Mouse (Mus musculus): ENCODE results near the gene Kptn. TPM values are rescaled to one million over a fixed set of nuclear protein-coding genes. Genes with fewer than 3 reads are reported as not detected.

Kptn gene
- total RNA-seq, 2 experiments from 2014 or later: 10.2 to 12.6 TPM

- no peak for DNase-seq (ENCODE audit: low spot score)
Observed at GRCm38 (mm10) chr7:16117100-16117499, 2.6 kb upstream of the Kptn start.

- DNase-seq (ENCODE audit: low spot score): no peak
Observed at GRCm38 (mm10) chr7:16120262-16120600, 536 bp downstream of the Kptn start.

- DNase-seq (ENCODE audit: low spot score): no peak
Observed at GRCm38 (mm10) chr7:16125829-16126228, 6.1 kb downstream of the Kptn start.

GRCm38 (mm10) chr7:16128344-16128743 is 8.6 kb downstream of the Kptn start:
- DNase-seq (ENCODE audit: low spot score): no peak

GRCm38 (mm10) chr7:16128899-16129298 is 9.2 kb downstream of the Kptn start:
- no peak for DNase-seq (ENCODE audit: low spot score)

DNA sequence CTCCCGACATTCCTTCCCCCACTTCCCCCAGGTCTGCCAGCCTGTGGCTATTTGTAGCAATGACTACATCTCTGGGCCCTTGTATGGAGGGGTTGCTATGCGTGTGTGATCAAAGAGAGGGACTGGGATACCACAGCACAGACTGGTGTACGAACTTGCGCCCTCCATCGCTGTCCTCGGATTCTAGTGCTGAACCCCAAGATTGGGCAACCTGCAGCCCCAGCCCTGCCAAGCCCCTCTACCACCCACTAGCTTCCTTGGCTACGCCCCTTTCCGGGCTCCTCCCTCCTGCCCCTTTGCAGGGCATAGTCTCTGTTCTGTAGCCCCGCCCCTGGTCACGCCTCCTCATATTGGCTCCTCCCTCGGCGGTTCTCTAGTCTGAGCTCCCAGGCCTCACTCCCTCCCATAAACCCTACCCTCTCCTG is 9.7 kb downstream of the Kptn start, which contains the start of gene Slc8a2:
Slc8a2 (plus strand) TSS at position 406 of the 425 bp plus-strand sequence.
- peak; percentile 78 for DNase-seq (ENCODE audit: low spot score)

DNA sequence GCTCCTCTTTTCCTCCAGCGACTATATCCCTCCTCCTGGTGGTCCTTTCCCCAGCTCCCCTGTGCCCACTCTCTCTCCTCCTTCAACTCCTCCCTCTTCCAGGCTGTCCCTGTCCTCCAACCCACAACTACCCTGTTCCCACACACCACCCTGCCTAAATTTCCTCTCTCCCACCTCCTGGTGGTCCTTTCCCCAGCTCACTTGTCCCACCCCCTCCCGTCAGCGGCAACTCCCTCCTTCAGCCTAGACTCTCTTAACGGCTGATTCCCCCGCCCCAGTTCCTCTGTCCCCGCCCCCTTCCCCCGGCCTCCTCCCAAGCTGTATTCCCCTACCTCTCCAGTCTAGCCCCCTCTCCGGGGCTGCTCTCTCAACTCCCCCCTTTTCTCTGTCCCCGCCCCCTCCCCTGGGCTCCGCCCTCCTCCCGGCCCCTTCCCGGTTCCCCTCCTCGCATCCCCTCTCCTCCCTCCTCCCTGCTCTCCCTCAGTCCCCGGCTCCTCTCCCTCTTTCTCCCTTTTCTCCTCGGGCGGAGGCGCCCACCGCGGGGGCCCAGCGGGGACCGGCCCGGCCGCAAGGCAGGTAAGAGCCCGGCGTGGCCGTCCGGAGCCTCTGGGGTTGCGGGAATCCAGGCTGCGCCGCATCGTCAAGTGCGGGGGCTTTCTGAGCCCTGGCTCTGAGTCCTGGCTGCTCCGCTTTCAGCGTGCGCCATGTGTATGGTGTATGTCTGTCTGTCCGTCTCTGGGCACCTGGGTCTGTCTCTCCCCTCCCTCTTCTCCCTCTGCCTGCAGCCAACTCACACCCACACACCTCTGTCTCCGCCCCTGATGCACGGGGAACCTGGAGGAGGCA is 10.4 kb downstream of the Kptn start:
- no peak for DNase-seq (ENCODE audit: low spot score)

DNA sequence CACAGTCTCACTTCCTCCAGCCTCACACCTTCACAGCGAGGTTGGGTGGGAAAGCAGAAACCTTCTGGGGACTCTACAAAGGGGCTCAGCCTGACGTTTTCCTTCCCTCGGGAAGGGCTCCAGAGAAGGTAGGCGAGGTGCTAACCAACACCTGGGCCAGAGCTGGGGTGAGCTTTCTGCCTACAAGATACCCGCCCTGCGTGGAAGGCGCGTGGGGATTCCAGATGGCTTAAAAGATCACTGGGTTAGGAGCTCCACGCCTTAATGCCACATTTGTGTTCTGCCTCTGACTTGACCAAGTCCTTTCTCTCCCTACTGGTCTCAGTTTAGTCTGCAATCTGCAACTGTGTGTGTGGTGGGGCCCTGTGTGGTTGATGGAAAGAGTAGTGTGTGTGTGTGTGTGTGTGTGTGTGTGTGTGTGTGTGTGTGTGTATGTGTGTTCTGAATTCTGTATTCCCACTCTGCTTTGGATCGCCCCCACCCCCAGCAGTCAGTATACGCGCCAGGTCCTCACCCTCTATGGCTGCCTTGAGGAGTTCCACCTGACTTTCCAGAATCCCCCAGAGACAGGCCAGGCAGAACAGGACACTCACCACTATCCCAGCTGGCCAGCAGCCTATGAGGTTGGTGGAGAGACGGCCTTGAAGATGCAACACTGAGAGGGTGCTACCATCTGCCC is 11.4 kb downstream of the Kptn start:
- no peak for DNase-seq (ENCODE audit: low spot score)

GRCm38 (mm10) chr7:16132161-16132581 is 12.5 kb downstream of the Kptn start:
- no peak for DNase-seq (ENCODE audit: low spot score)

- DNase-seq (ENCODE audit: low spot score): no peak
Observed at GRCm38 (mm10) chr7:16132926-16133325, 13.2 kb downstream of the Kptn start.

- no peak for DNase-seq (ENCODE audit: low spot score)
Observed at GRCm38 (mm10) chr7:16133691-16134090, 14.0 kb downstream of the Kptn start.

DNA sequence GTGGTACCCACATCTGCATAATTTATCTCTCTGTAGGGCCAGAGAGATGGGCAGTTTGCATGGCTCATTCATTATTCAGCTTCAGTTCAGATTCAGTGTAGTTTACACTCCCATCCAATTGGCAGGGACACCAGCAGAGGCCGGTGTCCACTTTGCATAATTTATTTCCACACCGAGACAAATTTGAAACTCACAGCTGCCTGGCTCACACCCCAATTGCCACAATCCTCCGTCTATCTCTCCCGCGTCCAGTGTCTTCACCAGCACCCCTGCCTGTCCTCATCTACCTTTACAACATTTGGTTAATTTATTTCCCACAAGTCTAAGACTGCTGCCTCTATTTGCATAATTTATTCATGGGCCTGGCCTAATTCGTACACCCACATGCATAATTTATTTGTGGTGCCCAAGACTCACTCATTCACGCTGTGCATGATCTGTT is 15.3 kb downstream of the Kptn start:
- no peak for DNase-seq (ENCODE audit: low spot score)

DNA sequence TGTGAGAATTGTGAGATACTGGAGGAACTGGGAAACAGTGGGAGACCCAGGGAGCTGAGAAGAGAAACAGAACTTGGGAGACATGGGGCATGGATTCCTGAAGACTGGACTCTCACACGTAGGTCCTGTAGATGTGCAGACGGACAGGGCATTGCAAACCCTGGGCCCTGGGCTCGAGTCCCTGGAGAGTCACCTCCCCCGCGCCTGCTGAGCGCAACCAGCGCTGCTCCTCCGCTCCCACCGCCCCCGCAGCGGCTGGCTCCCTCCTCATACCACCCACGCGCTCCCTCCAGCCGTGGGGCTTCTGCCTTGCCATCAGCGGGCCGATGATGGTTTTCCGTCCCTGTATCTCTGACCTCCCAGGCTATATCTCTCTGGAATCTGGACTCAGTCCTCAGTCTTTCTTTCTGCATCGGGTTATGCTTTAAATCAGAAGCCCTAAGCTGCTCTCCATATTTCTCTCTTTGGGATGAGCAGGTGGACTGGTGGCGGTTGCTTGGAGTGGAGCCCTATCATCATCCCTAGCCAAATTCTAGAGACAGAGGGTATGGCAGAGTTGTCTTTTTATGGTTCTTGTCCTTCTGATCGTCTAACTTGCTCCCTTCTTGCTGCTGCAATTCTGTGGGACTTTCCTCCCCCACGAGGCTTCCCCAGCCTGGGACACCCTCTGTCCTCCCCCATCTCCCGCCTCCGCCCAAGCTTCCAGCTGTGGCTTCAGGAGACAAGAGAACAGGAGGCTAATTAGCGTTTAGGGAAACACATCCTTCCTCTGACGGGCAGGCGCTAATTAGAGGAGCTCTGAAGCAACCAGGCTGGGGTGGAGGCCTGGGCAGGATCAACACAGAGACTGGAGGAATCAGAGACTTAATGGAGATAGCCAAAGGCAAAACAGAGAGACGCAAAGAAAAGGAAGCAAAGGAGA is 27.1 kb downstream of the Kptn start:
- no peak for DNase-seq (ENCODE audit: low spot score)

DNA sequence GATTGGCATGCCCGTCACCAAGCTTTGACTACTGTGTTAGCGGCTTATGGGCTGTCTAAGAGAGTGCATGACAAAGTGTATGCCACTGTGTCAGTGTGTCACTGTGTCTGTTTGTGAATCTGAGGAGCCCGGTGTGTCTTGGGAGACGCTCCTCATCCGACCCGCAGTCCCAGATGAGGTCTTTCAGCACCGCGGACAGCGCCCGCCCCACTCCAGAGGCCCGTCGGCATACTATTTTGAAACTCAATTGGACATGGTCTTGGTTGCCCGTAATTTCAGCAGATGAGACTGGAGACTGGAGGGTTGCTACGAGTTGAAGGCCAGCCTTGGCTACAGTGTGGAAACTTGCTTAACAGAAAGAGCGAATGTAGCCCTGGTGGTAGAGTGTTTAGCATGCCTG is 27.9 kb downstream of the Kptn start:
- DNase-seq (ENCODE audit: low spot score): peak; percentile 43

DNA sequence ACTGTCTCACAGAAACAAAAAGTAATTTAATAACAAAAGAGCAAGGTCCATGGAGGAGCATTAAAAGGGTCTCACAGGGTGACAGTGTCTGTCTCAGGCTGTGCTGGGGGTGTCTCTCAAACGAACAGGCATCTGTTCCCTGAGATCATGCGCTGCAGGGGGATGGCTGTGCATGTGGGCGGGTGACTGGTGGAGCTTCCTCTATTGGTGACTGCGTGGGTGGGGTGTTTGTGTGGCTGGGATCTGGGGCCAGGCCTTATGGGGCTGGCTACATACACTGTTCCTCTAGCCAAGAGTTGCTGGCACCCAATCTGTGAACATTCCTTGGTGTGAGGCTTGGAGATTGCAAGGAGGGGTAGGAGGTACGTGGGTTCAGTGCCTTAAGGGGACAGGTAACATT is 29.5 kb downstream of the Kptn start:
- no peak for DNase-seq (ENCODE audit: low spot score)

DNA sequence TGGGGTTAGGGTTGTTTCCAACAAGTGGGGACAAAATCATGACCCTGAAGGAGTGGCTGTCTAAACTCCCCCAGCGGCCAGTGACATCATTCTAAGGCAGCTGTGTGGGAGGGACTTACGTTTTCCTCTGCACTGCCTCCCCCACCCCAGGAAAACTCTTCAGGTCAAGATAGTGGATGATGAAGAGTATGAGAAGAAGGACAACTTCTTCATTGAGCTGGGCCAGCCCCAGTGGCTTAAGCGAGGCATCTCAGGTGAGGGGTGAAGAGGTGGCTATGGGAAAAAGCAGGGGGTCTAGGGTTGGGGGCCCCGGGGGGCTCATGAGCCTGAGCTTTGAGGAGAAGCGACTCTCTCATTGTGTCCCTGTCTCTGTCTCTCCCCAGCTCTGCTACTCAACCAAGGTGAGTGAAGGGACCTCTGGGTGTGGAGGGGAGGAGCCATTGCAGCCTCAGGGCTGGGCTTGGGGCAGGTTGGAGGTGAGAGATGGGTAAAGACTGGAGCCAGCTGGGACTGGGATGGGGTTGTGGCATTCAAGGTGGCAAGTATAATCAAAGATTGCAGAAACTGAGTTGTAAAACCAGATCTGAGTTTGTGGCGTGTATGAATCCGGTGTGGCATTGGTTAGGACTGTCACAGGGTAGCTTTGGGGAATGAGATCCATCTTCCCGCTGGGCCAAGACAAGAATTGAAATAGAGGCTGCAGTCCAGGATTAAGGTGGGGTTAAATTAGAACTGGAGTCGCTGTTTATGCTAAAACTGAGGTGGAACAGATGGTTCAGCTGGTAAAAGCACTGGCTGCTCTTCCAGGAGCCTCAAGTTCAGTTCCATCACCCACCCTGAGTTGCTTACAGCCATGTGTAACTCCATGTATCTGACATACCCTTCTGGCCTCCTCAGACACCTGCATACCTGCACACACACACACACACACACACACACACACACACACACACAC is 30.8 kb downstream of the Kptn start:
- no peak for DNase-seq (ENCODE audit: low spot score)

DNA sequence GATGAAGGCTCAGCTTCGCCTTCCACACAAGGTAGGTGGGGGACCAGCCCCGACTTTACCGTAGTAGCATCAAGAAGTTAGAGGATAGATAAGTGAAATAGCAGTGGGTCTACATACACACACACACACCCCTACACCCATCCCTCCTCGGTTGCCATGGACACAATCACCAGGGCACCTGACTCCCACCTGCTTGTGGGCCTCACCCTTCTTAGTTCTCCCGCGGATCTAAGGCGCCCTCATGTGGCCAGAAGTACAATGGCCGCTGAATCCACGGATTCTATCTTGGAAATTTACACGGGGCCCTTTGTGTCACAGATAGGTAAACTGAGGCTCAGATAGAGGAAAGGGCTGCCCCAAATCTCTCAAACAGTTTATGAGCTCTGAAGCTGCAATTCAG is 33.8 kb downstream of the Kptn start:
- DNase-seq (ENCODE audit: low spot score): peak; percentile 42

GRCm38 (mm10) chr7:16155132-16155872 is 35.6 kb downstream of the Kptn start:
- DNase-seq (ENCODE audit: low spot score): no peak

GRCm38 (mm10) chr7:16156105-16156714 is 36.5 kb downstream of the Kptn start:
- DNase-seq (ENCODE audit: low spot score): no peak
